ENCODE assay signal across 8 mouse cellular contexts in the genomic region with DNA sequence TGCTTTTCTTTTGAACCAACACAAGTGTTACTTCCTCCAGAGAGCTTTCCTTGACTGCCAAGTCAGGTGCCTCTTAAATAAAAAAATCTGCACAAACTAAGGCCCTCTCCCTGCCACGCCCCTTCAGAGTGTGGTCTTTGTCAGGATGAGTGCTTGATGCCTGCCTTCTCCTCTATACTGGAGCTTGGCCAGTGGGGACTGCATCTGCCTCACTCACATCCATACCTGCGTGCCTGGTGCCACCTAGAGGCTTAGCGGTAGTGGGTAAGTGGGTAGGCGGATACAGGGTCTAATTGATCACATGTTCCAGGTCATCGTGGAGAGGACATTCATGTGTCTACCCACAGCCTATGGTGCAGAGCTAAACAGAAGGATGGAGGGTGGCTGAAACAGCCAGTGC. TPM values are rescaled to one million over a fixed set of nuclear protein-coding genes. Genes with fewer than 3 reads are reported as not detected.
DNase-seq lines count a peak whose midpoint lies in the region; ATAC-seq lines count a peak whose summit lies in the region.

No protein-coding gene starts in this region.

- no peak for ATAC-seq in frontal cortex, adult (ENCODE audit: low TSS enrichment)

- DNase-seq in layer of hippocampus, adult 11-12 months (ENCODE audit: low spot score): peak; percentile 20
- no peak for DNase-seq in layer of hippocampus, adult 18-20 months (ENCODE audit: low spot score in 2 of 2)
- peak; percentile 67 for DNase-seq in R1 (ENCODE audit: low read depth, low spot score)
- peak; percentile 20 for DNase-seq in kidney, postnatal 14 days
- peak; percentile 58 for DNase-seq in retina, embryonic 14.5 days (ENCODE audit: low spot score)
- DNase-seq in left cerebral cortex, adult 8-10 months (ENCODE audit: low spot score in 2 of 2): no peak
- no peak for DNase-seq in yolk sac, embryonic 10.5 days (ENCODE audit: low spot score)

RNA-seq across cellular contexts. Expression of gene Efcab8, which starts 15.4 kb away (rescaled TPM):
- under 1 TPM in 1 of 2 experiments, not detected in 1; 0.28 TPM for total RNA-seq in layer of hippocampus, adult 18-20 months (2021)
- total RNA-seq in left cerebral cortex, adult 8-10 months (2022): under 1 TPM; 0.19 to 0.54 (median 0.27) TPM

RNA-seq across cellular contexts. Expression of gene Mapre1, which starts 54.0 kb away (rescaled TPM):
- 10 to 100 TPM; 63.1 to 78.1 TPM for total RNA-seq in layer of hippocampus, adult 18-20 months (2021)
- total RNA-seq in left cerebral cortex, adult 8-10 months (2022): 10 to 100 TPM; 67.5 to 87.9 (median 79.4) TPM

Comparison
In these comparisons a context has a peak if more than half of its experiments do, and no peak if none do; other contexts are left out.
1. DNase-seq: peak in layer of hippocampus, adult 11-12 months (single experiment), R1 (single experiment), kidney, postnatal 14 days (single experiment) and retina, embryonic 14.5 days (single experiment); none in layer of hippocampus, adult 18-20 months (0 of 2), left cerebral cortex, adult 8-10 months (0 of 2) and yolk sac, embryonic 10.5 days (single experiment).